Mouse (Mus musculus) thymus, adult 2 months (tissue): Measurements from ENCODE around the gene Atf3. TPM values are rescaled to one million over a fixed set of nuclear protein-coding genes. Genes with fewer than 3 reads are reported as not detected.
A peak's percentile ranks its signal among the peaks of the same experiment; 100 is the strongest.
"Not testable (repeated sequence)": the region's sequence is repeated elsewhere in the genome, so short reads cannot be mapped to it uniquely, and the experiment has no call there.

Experiments
- DNase-seq: peaks from one replicate; pipeline ENCODE4 v3.0.0; 2021
- H3K27ac ChIP-seq: fragments of 200-500 bp; 2 replicates; pipeline ENCODE4 v1.5.1; 2012; ENCODE audit warnings: low read length, control low read depth; ENCODE audit not compliant: control insufficient read depth, insufficient read depth
- H3K27me3 ChIP-seq: fragments of 200-500 bp; 2 replicates; pipeline ENCODE4 v1.6.1; 2012; ENCODE audit warnings: mild to moderate bottlenecking, low read length, moderate library complexity, mixed read lengths; ENCODE audit not compliant: control insufficient read depth, insufficient read depth
- H3K36me3 ChIP-seq: fragments of 200-500 bp; 2 replicates; pipeline ENCODE4 v1.6.1; 2012; ENCODE audit warnings: mild to moderate bottlenecking, low read length, moderate library complexity; ENCODE audit not compliant: control insufficient read depth, insufficient read depth
- H3K4me1 ChIP-seq: fragments of 200-500 bp; replicated peaks from 2 replicates; pipeline ENCODE4 v1.6.1; 2012; ENCODE audit warnings: low read length; ENCODE audit not compliant: control insufficient read depth, insufficient read depth
- H3K4me3 ChIP-seq: fragments of 200-500 bp; 2 replicates; pipeline ENCODE4 v1.5.1; 2012; ENCODE audit warnings: mild to moderate bottlenecking, low read length, control low read depth, moderate library complexity; ENCODE audit not compliant: control insufficient read depth, insufficient read depth
- CTCF ChIP-seq: fragments of 200-500 bp; IDR thresholded peaks from 2 replicates; pipeline ENCODE4 v1.5.1; 2012; ENCODE audit warnings: mild to moderate bottlenecking, control low read depth, low read length, moderate library complexity, borderline replicate concordance; ENCODE audit not compliant: control insufficient read depth, poor library complexity, insufficient read depth; ENCODE audit errors: extremely low read depth
- POLR2A ChIP-seq: fragments of 200-500 bp; IDR thresholded peaks from 2 replicates; pipeline ENCODE4 v1.6.1; 2012; ENCODE audit warnings: mild to moderate bottlenecking, low read length, control low read depth, moderate library complexity; ENCODE audit not compliant: control insufficient read depth, poor library complexity, insufficient read depth; ENCODE audit errors: extremely low read depth
- WGBS: fragments of 180-500 bp; shearing (Covaris S2); methylation state at CpG from one replicate; pipeline ENCODE4 v1.1.7; 2018; 5-methylcytosine and 5-hydroxymethylcytosine counted together
- polyA plus RNA-seq: library from polyadenylated mRNA; depleted of rRNA; stranded (reverse); fragments of >200 nt; gene quantifications from 2 replicates; pipeline ENCODE4 v1.2.3, GENCODE M21; 2012

The Atf3 gene
- polyA plus RNA-seq, 1 experiment, result 4.2 TPM

GRCm38 (mm10) chr1:191170444-191170843, 47.4 kb downstream of the Atf3 start:
- H3K4me3 ChIP-seq, result no peak overlapping the region
- H3K4me1 ChIP-seq, result no peaks in the 10 kb centered on the region
- no peak for DNase-seq
- no peaks in the 10 kb centered on the region for H3K36me3 ChIP-seq
- TF ChIP-seq CTCF, result no peak
- TF ChIP-seq POLR2A, result no peak
- no peaks in the 10 kb centered on the region for H3K27me3 ChIP-seq
- WGBS, result 57% methylated on average over 2 of the region's 2 CpGs
- H3K27ac ChIP-seq, result no peak overlapping the region

- Histone ChIP-seq H3K4me3 (no peak overlapping the region), H3K27me3 (no peaks in the 10 kb centered on the region), H3K36me3 (no peaks in the 10 kb centered on the region), H3K4me1 (no peaks in the 10 kb centered on the region), H3K27ac (no peak overlapping the region)
- no peak for DNase-seq
- TF ChIP-seq POLR2A (no peak), CTCF (no peak)
- 91% methylated on average over 4 of the region's 4 CpGs for WGBS
These were observed 51.6 kb downstream of the Atf3 start for GRCm38 (mm10) chr1:191166189-191166588.

- TF ChIP-seq POLR2A (no peak), CTCF (no peak)
- no peak for DNase-seq
- no peaks in the 10 kb centered on the region for H3K36me3 ChIP-seq
- H3K27me3 ChIP-seq, result no peaks in the 10 kb centered on the region
- WGBS, result 89% methylated on average over 3 of the region's 3 CpGs
- no peaks in the 10 kb centered on the region for H3K4me1 ChIP-seq
- H3K27ac ChIP-seq, result no peak within 1 kb of the TSS
- H3K4me3 ChIP-seq, result no peak within 1 kb of the TSS
These were observed 53.1 kb downstream of the Atf3 start, which contains the start of gene Fam71a for GRCm38 (mm10) chr1:191164717-191165116. Fam71a (minus strand) TSS chr1:191164817.

GRCm38 (mm10) chr1:191154314-191154713, 63.5 kb downstream of the Atf3 start:
- TF ChIP-seq CTCF (no peak), POLR2A (no peak)
- WGBS, result 61% methylated on average over 3 of the region's 3 CpGs
- DNase-seq, result no peak
- Histone ChIP-seq H3K4me3 (no peak overlapping the region), H3K27ac (no peak overlapping the region), H3K4me1 (no peaks in the 10 kb centered on the region), H3K27me3 (no peaks in the 10 kb centered on the region), H3K36me3 (no peaks in the 10 kb centered on the region)

- TF ChIP-seq POLR2A, result no peak
- peak; percentile 35; the same call in 1 of the 2 replicates for TF ChIP-seq CTCF
- H3K4me3 ChIP-seq, result no peak overlapping the region
- H3K4me1 ChIP-seq, result no peaks in the 10 kb centered on the region
- no peaks in the 10 kb centered on the region for H3K36me3 ChIP-seq
- H3K27me3 ChIP-seq, result no peaks in the 10 kb centered on the region
- no peak overlapping the region for H3K27ac ChIP-seq
- peak; percentile 37 for DNase-seq
- 23% methylated on average over 4 of the region's 4 CpGs for WGBS
These were observed 64.8 kb downstream of the Atf3 start for GRCm38 (mm10) chr1:191153052-191153451.

GRCm38 (mm10) chr1:191150924-191151605, 66.8 kb downstream of the Atf3 start:
- no peak for TF ChIP-seq CTCF
- TF ChIP-seq POLR2A, result no peak
- Histone ChIP-seq H3K36me3 (no peaks in the 10 kb centered on the region), H3K4me3 (no peak overlapping the region), H3K27me3 (no peaks in the 10 kb centered on the region), H3K27ac (no peak overlapping the region), H3K4me1 (no peaks in the 10 kb centered on the region)
- no peak for DNase-seq
- WGBS, result 42% methylated on average over 8 of the region's 8 CpGs

- not testable (repeated sequence) for H3K4me3 ChIP-seq, H3K27me3 ChIP-seq, H3K36me3 ChIP-seq, DNase-seq, H3K4me1 ChIP-seq, H3K27ac ChIP-seq
- WGBS, result 96% methylated on average over 5 of the region's 5 CpGs
These were observed 68.3 kb downstream of the Atf3 start for GRCm38 (mm10) chr1:191149489-191149888.
